Mouse (Mus musculus) forebrain, embryonic 14.5 days (tissue): ENCODE data around the gene Xbp1. TPM values are rescaled to one million over a fixed set of nuclear protein-coding genes. Genes with fewer than 3 reads are reported as not detected.

Experiments used
- ATAC-seq: fragments of 200-750 bp; cut with Nextera tagmentation; 2 replicates; pipeline ENCODE4 v1.8.0; 2017; ENCODE audit warnings: mild to moderate bottlenecking, moderate library complexity
- DNase-seq: peaks from one replicate; pipeline ENCODE4 v3.0.0-alpha.2; 2015; ENCODE audit warnings: low spot score
- H3K27ac ChIP-seq: fragments of 300-500 bp; sonication (generic); 2 replicates; pipeline ENCODE4 v1.5.1; 2014; ENCODE audit warnings: low read depth, mild to moderate bottlenecking, control low read depth, low read length, moderate library complexity
- H3K27me3 ChIP-seq: fragments of 300-500 bp; sonication (generic); replicated peaks from 2 replicates; pipeline ENCODE4 v1.6.1; 2014; ENCODE audit warnings: low read length, control low read depth, mixed read lengths; ENCODE audit not compliant: control insufficient read depth, insufficient read depth
- H3K36me3 ChIP-seq: fragments of 300-500 bp; sonication (generic); 2 replicates; pipeline ENCODE4 v1.6.1; 2014; ENCODE audit warnings: low read length, control low read depth; ENCODE audit not compliant: control insufficient read depth, insufficient read depth
- H3K4me1 ChIP-seq: fragments of 300-500 bp; sonication (generic); 2 replicates; pipeline ENCODE4 v1.6.1; 2014; ENCODE audit warnings: antibody characterized with exemption, low read length, control low read depth; ENCODE audit not compliant: control insufficient read depth, insufficient read depth
- H3K4me2 ChIP-seq: fragments of 300-500 bp; sonication (generic); 2 replicates; pipeline ENCODE4 v1.6.1; 2014; ENCODE audit warnings: mild to moderate bottlenecking, control low read depth, low read length
- H3K4me3 ChIP-seq: fragments of 300-500 bp; sonication (generic); 2 replicates; pipeline ENCODE4 v1.5.1; 2014; ENCODE audit warnings: low read depth, low read length, control low read depth
- H3K9ac ChIP-seq: fragments of 300-500 bp; sonication (generic); 2 replicates; pipeline ENCODE4 v1.6.1; 2014; ENCODE audit warnings: mild to moderate bottlenecking, low read length, control low read depth, moderate library complexity
- H3K9me3 ChIP-seq: fragments of 300-500 bp; sonication (generic); replicated peaks from 2 replicates; pipeline ENCODE4 v1.6.1; 2016; ENCODE audit warnings: low read length, control low read depth, mixed read lengths; ENCODE audit not compliant: control insufficient read depth
- WGBS: fragments of 180-500 bp; shearing (Covaris S2); extraction: QIAGEN DNeasy Blood & Tissue Kit; methylation state at CpG from one replicate; pipeline ENCODE4 v1.1.7; 2014; 5-methylcytosine and 5-hydroxymethylcytosine counted together
- polyA plus RNA-seq: library from polyadenylated mRNA; unstranded; fragments of >200 nt; fragmentation: Nextera tagmentation; extraction: Ambion mirVana; gene quantifications from 2 replicates; pipeline ENCODE4 v1.2.1, GENCODE M21; 2014

The Xbp1 gene
- polyA plus RNA-seq, 1 experiment from 2014 or later, result 124 TPM

DNA sequence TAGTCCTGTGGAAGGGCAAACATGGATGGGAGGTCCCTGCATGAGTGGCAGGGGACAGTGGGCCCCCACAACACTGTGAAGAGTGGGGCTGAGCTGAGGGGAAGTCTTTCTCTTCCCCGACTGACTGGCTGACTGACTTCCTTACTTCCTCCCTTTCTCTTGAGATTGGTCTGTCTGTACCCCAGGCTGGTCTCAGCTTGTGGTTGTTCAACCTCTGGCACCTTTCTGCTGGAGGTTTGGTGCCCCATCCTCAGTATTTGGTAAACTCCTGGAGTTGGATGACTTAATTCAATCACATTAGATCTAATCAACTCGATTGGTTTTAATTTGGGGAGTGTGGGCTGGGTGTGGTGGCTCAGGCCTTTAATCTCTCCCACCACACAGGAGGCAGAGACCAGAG is 46.0 kb downstream of the Xbp1 start:
- Histone ChIP-seq H3K27ac (no peak overlapping the region), H3K4me2 (no peak overlapping the region), H3K9me3 (no peaks in the 10 kb centered on the region), H3K27me3 (no peaks in the 10 kb centered on the region), H3K4me3 (no peak overlapping the region), H3K4me1 (0 out of 2 replicates have a peak, but pooled peaks cover 2% of the 10 kb centered on the region), H3K36me3 (no peaks in the 10 kb centered on the region), H3K9ac (no peak overlapping the region)
- 64% methylated on average over 2 of the region's 2 CpGs for WGBS
- ATAC-seq, result no peak
- no peak for DNase-seq

DNA sequence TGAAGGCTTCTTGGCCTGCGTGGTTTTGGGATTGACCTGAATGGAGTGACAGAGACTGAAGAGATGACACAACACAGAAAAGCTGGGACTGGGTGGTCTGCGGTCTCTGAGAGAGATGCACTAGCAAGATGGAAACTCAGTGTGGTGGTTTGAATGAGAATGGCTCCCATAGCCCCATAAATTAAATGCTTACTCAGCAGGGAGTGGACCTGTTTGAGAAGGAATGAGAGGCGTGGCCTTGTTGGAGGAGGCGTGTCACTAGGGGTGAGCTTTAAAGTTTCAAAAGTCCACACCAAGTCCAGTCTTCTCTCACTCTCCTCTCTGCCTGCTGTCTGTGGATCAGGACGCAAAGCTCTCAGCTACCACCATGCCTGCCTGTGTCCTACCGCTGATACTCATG is 47.2 kb downstream of the Xbp1 start:
- Histone ChIP-seq H3K4me3 (no peak overlapping the region), H3K9me3 (no peaks in the 10 kb centered on the region), H3K27ac (no peak overlapping the region), H3K36me3 (no peaks in the 10 kb centered on the region), H3K4me1 (0 out of 2 replicates have a peak, but pooled peaks cover 2% of the 10 kb centered on the region), H3K9ac (no peak overlapping the region), H3K27me3 (no peaks in the 10 kb centered on the region), H3K4me2 (no peak overlapping the region)
- DNase-seq (no peak), ATAC-seq (no peak)
- 96% methylated on average over 6 of the region's 6 CpGs for WGBS

DNA sequence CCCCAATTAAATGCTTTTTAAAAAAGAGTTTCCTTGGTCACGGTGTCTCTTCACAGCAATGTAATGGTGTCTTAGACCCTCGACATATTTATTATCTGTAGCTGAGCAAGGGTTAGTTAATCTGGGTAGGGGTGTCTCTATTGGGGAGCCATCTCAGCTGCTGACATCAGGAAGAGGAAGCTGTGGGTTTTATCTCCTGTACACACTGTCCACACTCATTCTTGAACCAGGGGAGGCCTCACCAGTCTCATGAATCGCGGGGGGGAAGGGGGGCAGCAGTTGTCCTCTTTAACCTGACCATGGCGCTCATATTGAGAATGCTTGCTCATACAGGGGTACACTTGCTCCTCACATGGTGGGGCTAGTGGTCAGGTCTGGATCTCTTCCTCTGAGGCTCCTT is 47.6 kb downstream of the Xbp1 start:
- 96% methylated on average over 5 of the region's 5 CpGs for WGBS
- H3K36me3 ChIP-seq, result no peaks in the 10 kb centered on the region
- no peak overlapping the region for H3K9ac ChIP-seq
- H3K4me3 ChIP-seq, result no peak overlapping the region
- no peak overlapping the region for H3K4me2 ChIP-seq
- H3K9me3 ChIP-seq, result no peaks in the 10 kb centered on the region
- no peak for DNase-seq
- ATAC-seq, result no peak
- H3K27ac ChIP-seq, result no peak overlapping the region
- 0 out of 2 replicates have a peak, but pooled peaks cover under 1% of the 10 kb centered on the region for H3K4me1 ChIP-seq
- no peaks in the 10 kb centered on the region for H3K27me3 ChIP-seq

DNA sequence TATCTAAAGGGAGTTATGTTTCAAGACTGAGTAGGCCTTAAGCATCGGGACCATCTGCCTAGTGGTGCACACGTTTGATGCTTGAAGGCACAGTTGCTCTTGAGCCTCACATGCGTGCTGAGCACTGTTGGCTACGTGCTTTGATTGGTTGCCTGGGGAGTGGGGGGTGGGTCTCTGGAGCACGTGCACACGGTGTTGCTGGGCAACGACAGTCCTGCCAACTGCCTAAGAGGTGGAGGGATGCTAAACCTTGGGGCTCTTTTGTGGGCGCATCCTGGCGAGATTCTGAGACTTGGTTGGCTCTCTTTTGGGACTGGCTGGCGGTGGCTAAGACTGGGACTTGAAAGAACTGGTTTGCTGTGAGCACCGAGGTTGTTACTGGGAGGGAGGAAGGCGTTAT is 49.0 kb downstream of the Xbp1 start, which contains the start of gene Ankrd36:
Gene Ankrd36, plus strand, starts transcription at position 211 of the 400 bp plus-strand sequence.
- 73% methylated on average over 12 of the region's 12 CpGs for WGBS
- no peak for DNase-seq

DNA sequence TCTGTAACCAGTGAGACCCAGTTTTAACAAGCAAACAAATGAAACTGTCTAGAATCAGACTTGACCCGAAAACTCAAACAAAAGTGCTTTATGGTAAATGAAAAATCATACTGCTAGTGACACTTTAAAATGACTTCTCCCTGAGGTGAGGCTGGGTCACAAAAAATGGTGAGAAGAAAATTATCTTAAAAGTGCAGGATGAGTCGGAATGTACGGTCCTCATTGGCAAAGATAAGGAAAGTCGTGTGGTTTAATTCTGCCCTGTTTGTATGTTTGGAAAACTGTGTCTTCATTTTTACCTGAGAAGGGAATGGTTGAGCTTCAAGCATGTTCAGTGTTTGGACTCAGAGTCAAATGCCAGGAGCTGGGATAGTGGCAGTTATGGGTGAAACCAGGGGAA is 51.4 kb downstream of the Xbp1 start:
- ATAC-seq (no peak), DNase-seq (no peak)
- no peak overlapping the region for H3K4me3 ChIP-seq
- no peaks in the 10 kb centered on the region for H3K9me3 ChIP-seq
- H3K4me1 ChIP-seq, result no peaks in the 10 kb centered on the region
- H3K27ac ChIP-seq, result no peak overlapping the region
- no peaks in the 10 kb centered on the region for H3K36me3 ChIP-seq
- no peak overlapping the region for H3K9ac ChIP-seq
- 95% methylated on average over 4 of the region's 4 CpGs for WGBS
- H3K27me3 ChIP-seq, result no peaks in the 10 kb centered on the region
- H3K4me2 ChIP-seq, result no peak overlapping the region

More for the DNA sequence above, 49.0 kb downstream of the Xbp1 start, which contains the start of gene Ankrd36:
- no peak for ATAC-seq
- no peaks in the 10 kb centered on the region for H3K36me3 ChIP-seq
- H3K27ac ChIP-seq, result no peak within 1 kb of the TSS
- no peak within 1 kb of the TSS for H3K4me2 ChIP-seq
- H3K4me1 ChIP-seq, result no peaks in the 10 kb centered on the region
- H3K27me3 ChIP-seq, result no peaks in the 10 kb centered on the region
- H3K9me3 ChIP-seq, result no peaks in the 10 kb centered on the region
- H3K4me3 ChIP-seq, result no peak within 1 kb of the TSS
- no peak within 1 kb of the TSS for H3K9ac ChIP-seq

DNA sequence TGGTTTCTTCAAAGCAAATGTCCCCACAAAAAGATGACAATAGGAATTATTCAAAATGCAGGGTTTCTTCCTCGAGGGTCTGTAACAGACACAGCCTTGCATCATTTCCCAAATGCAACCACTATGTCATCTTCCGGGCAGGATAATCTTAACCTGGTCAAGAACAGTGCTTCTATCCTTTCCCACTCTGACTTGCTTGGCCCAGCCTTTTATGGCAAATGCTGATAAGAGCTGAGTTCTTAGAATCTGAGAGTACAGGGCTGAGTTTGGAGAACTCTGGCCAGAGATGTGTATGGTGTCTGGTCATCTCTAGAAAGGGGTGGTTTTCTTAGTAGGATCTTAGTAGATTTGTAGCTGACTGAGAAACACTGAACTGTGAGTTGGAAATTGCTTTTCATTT is 53.4 kb downstream of the Xbp1 start:
- DNase-seq, result no peak
- Histone ChIP-seq H3K27me3 (no peaks in the 10 kb centered on the region), H3K9me3 (no peaks in the 10 kb centered on the region), H3K9ac (no peak overlapping the region), H3K36me3 (no peaks in the 10 kb centered on the region), H3K4me2 (no peak overlapping the region), H3K4me1 (no peaks in the 10 kb centered on the region), H3K4me3 (no peak overlapping the region), H3K27ac (no peak overlapping the region)
- WGBS, result 81% methylated on average over 2 of the region's 2 CpGs
- no peak for ATAC-seq

DNA sequence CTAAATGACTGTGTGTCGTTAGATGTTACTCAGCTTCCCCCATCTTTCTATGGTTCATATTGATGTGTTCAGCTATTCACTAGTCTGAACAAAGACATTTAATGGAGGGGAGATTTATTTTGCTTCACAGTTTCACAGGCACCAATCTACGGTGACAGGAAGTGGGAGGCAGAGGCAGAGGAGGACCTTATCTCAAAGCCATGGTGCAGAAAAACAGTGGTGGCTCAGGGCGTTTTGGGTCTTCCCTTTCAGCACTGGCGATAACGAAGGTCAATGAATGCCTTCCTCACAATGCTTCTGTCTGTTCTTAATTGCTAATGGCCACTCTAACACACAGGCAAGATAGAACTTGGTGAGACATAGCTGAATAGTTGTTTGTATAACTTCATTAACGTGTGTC is 54.6 kb downstream of the Xbp1 start:
- no peaks in the 10 kb centered on the region for H3K27me3 ChIP-seq
- H3K4me3 ChIP-seq, result no peak overlapping the region
- DNase-seq, result no peak
- H3K36me3 ChIP-seq, result no peaks in the 10 kb centered on the region
- H3K9ac ChIP-seq, result no peak overlapping the region
- no peak overlapping the region for H3K4me2 ChIP-seq
- ATAC-seq, result no peak
- H3K9me3 ChIP-seq, result no peaks in the 10 kb centered on the region
- no peaks in the 10 kb centered on the region for H3K4me1 ChIP-seq
- 55% methylated on average over 6 of the region's 6 CpGs for WGBS
- H3K27ac ChIP-seq, result no peak overlapping the region

Other genes with a start within 250 kb of the Xbp1 start
- 4.9 and 5.8 TPM in 2 replicates for gene Znrf3, start 75.8 kb upstream of the Xbp1 start, polyA plus RNA-seq
- gene Ccdc117, start 21.5 kb downstream of the Xbp1 start, polyA plus RNA-seq, result 13.1 and 14.8 TPM in 2 replicates
- not detected in 2 replicates for gene Ankrd36, start 49.0 kb downstream of the Xbp1 start, polyA plus RNA-seq
- gene Mrps24, start 195.0 kb downstream of the Xbp1 start, polyA plus RNA-seq, result 202 and 235 TPM in 2 replicates
- 16.0 and 20.9 TPM in 2 replicates for gene Urgcp, start 241.7 kb downstream of the Xbp1 start, polyA plus RNA-seq